Mouse (Mus musculus) embryonic stem cell, embryonic (primary cell): ENCODE measurements around the gene Cd93.

Experiments used
- CTCF ChIA-PET, 4 experiments: fragments of 300-600 bp in 2 of 4; fragments of 350-600 bp in 2 of 4; sonication (Branson Sonifier 250); formaldehyde crosslinking; loops; one replicate each; lab custom pipeline; 2022; ENCODE audit warnings: inconsistent platforms in 2 of 4; lab: Charles Lee
- POLR2A ChIA-PET, 4 experiments: fragments of 300-600 bp in 2 of 4; fragments of 350-600 bp in 2 of 4; sonication (Branson Sonifier 250); formaldehyde crosslinking; loops; one replicate each; lab custom pipeline; 2022; ENCODE audit warnings: antibody characterized with exemption in 4 of 4, inconsistent platforms in 1 of 4; lab: Charles Lee

Gene Cd93

GRCm38 (mm10) chr2:148387652-148388581 is 55.4 kb downstream of the Cd93 start:
- ChIA-PET CTCF (no interaction called here), POLR2A (no interaction called here)

- CTCF ChIA-PET: no interaction called here
- POLR2A ChIA-PET: no interaction called here
These were observed 56.4 kb downstream of the Cd93 start for GRCm38 (mm10) chr2:148386927-148387326.
